Mouse (Mus musculus) midbrain, embryonic 16.5 days (tissue): ENCODE results near the gene Efhb. TPM values are rescaled to one million over a fixed set of nuclear protein-coding genes. Genes with fewer than 3 reads are reported as not detected.

Source experiments
- ATAC-seq: fragments of 200-750 bp; cut with Nextera tagmentation; 2 replicates; pipeline ENCODE4 v1.8.0; 2017; ENCODE audit warnings: moderate TSS enrichment
- H3K27ac ChIP-seq: fragments of 300-500 bp; sonication (generic); 2 replicates; pipeline ENCODE4 v1.5.1; 2014; ENCODE audit warnings: mild to moderate bottlenecking, low read length, mixed read lengths
- H3K27me3 ChIP-seq: fragments of 300-500 bp; sonication (generic); 2 replicates; pipeline ENCODE4 v1.6.1; 2014; ENCODE audit warnings: low read depth, low read length, mixed read lengths; ENCODE audit not compliant: control insufficient read depth, insufficient read depth
- H3K36me3 ChIP-seq: fragments of 300-500 bp; sonication (generic); 2 replicates; pipeline ENCODE4 v1.6.1; 2014; ENCODE audit warnings: mild to moderate bottlenecking, low read length, moderate library complexity, mixed read lengths; ENCODE audit not compliant: control insufficient read depth, insufficient read depth
- H3K4me1 ChIP-seq: fragments of 300-500 bp; sonication (generic); 2 replicates; pipeline ENCODE4 v1.6.1; 2014; ENCODE audit warnings: mild to moderate bottlenecking, low read length, mixed read lengths; ENCODE audit not compliant: control insufficient read depth, insufficient read depth
- H3K4me2 ChIP-seq: fragments of 300-500 bp; sonication (generic); 2 replicates; pipeline ENCODE4 v1.6.1; 2014; ENCODE audit warnings: mild to moderate bottlenecking, low read length, mixed read lengths
- H3K4me3 ChIP-seq: fragments of 300-500 bp; sonication (generic); 2 replicates; pipeline ENCODE4 v1.5.1; 2014; ENCODE audit warnings: low read depth, mild to moderate bottlenecking, low read length, moderate library complexity, mixed read lengths
- H3K9ac ChIP-seq: fragments of 300-500 bp; sonication (generic); 2 replicates; pipeline ENCODE4 v1.6.1; 2014; ENCODE audit warnings: low read depth, low read length, mixed read lengths
- H3K9me3 ChIP-seq: fragments of 300-500 bp; sonication (generic); replicated peaks from 2 replicates; pipeline ENCODE4 v1.6.1; 2014; ENCODE audit warnings: mild to moderate bottlenecking, low read length, mixed read lengths; ENCODE audit not compliant: control insufficient read depth, poor library complexity, severe bottlenecking
- WGBS: fragments of 180-500 bp; shearing (Covaris S2); extraction: QIAGEN DNeasy Blood & Tissue Kit; methylation state at CpG from one replicate; pipeline ENCODE4 v1.1.7; 2014; 5-methylcytosine and 5-hydroxymethylcytosine counted together
- polyA plus RNA-seq: library from polyadenylated mRNA; unstranded; fragments of >200 nt; fragmentation: Nextera tagmentation; extraction: Ambion mirVana; gene quantifications from 2 replicates; pipeline ENCODE4 v1.2.1, GENCODE M21; 2015

The Efhb gene
- polyA plus RNA-seq, 1 experiment from 2014 or later, result 1.1 TPM

DNA sequence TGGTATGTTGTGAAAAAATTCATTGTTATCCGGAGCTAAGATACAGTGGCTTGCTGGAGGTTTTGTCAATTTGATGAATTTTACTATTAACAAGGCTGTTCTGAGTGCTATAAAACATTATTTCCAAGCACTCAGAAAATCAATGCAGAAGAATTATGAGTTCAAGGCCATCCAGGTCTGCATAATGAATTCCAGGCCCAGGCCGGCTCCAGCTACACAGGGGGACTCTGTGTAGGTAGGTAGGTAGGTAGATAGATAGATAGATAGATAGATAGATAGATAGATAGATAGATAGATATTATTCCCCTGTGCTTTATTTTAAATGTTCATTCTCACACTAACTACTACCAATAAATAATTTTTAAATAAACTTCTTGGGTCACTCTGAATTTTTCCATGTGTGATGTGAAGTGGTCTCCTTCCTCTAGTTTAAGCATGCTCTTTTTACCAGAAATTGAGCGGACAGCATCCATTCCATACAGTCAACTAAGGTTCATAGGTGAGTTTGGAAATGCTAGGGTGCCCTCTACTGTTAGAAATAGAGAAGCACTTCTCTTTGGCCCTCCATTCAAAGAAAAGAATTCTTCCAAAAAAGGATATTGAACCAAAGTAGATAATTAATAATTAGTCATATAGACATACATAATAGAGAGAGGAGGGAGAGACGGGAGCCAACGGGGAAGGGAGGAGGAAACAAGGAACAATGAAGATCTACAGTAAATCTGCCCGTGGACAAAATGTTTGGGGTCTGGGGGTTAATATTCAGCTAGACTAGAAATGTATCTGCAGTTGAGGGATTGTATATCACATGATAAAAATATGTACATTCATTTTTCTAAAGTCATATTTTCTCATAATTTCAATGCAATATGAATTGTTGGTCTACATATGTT lies 75.3 kb downstream of the Efhb start:
- Histone ChIP-seq H3K4me2 (no peak overlapping the region), H3K9ac (no peak overlapping the region), H3K4me3 (no peak overlapping the region), H3K27ac (no peak overlapping the region), H3K4me1 (no peaks in the 10 kb centered on the region), H3K27me3 (no peaks in the 10 kb centered on the region), H3K36me3 (no peaks in the 10 kb centered on the region), H3K9me3 (no peaks in the 10 kb centered on the region)
- peak; percentile 90 for ATAC-seq
- 52% methylated on average over 6 of the region's 6 CpGs for WGBS

DNA sequence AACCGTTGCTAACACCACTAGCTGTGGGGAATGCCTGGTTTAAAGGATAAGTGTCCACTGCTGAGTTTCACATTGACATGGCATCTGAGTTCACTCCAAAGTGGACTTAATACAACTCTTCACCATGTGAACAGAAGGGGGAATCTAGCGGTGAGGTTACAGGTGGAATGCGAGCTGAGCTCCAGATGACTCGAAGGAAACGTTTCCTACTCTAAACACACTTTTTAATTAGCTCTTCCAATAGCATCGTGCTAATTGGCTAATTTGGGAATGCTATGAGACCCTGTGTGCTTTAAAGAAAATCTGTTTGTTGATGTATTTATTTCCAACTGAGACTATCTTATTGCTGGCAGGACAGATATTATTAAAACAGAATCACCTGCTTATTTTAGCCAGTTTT lies 76.3 kb downstream of the Efhb start:
- H3K27me3 ChIP-seq, result no peaks in the 10 kb centered on the region
- no peak for ATAC-seq
- no peaks in the 10 kb centered on the region for H3K9me3 ChIP-seq
- H3K4me2 ChIP-seq, result no peak overlapping the region
- no peaks in the 10 kb centered on the region for H3K4me1 ChIP-seq
- no peak overlapping the region for H3K9ac ChIP-seq
- no peak overlapping the region for H3K27ac ChIP-seq
- 68% methylated on average over 6 of the region's 6 CpGs for WGBS
- H3K4me3 ChIP-seq, result no peak overlapping the region
- no peaks in the 10 kb centered on the region for H3K36me3 ChIP-seq

GRCm38 (mm10) chr17:53364111-53364510 lies 99.0 kb downstream of the Efhb start:
- no peak overlapping the region for H3K4me3 ChIP-seq
- H3K9ac ChIP-seq, result no peak overlapping the region
- H3K27me3 ChIP-seq, result no peaks in the 10 kb centered on the region
- no peak overlapping the region for H3K27ac ChIP-seq
- H3K4me2 ChIP-seq, result no peak overlapping the region
- no peaks in the 10 kb centered on the region for H3K36me3 ChIP-seq
- H3K4me1 ChIP-seq, result no peaks in the 10 kb centered on the region
- H3K9me3 ChIP-seq, result no peaks in the 10 kb centered on the region
- WGBS, result 89% methylated on average over 6 of the region's 6 CpGs
- no peak for ATAC-seq

Other genes with a start within 250 kb of the Efhb start
- 99.4 and 101 TPM in 2 replicates for gene Rab5a, start 15.9 kb upstream of the Efhb start, polyA plus RNA-seq
- gene Pp2d1, start 76.1 kb upstream of the Efhb start, polyA plus RNA-seq, result 0.46 and 0.50 TPM in 2 replicates
- 7.2 and 8.7 TPM in 2 replicates for gene Kat2b, start 103.5 kb upstream of the Efhb start, polyA plus RNA-seq
- 2.5 and 4.3 TPM in 2 replicates for gene Sgo1, start 226.0 kb upstream of the Efhb start, polyA plus RNA-seq